Mouse (Mus musculus) cortical plate, adult 2 months (tissue): ENCODE data around the gene Parp12.

Experiments
- CTCF ChIP-seq: fragments of 200-500 bp; IDR thresholded peaks from 2 replicates; pipeline ENCODE4 v1.5.1; 2011; ENCODE audit warnings: mild to moderate bottlenecking, control low read depth, low read length; ENCODE audit not compliant: insufficient read depth; ENCODE audit errors: extremely low read depth
- POLR2A ChIP-seq: fragments of 200-500 bp; IDR thresholded peaks from 2 replicates; pipeline ENCODE4 v1.6.1; 2011; ENCODE audit warnings: mild to moderate bottlenecking, low read length, control low read depth; ENCODE audit not compliant: insufficient read depth; ENCODE audit errors: extremely low read depth

DNA sequence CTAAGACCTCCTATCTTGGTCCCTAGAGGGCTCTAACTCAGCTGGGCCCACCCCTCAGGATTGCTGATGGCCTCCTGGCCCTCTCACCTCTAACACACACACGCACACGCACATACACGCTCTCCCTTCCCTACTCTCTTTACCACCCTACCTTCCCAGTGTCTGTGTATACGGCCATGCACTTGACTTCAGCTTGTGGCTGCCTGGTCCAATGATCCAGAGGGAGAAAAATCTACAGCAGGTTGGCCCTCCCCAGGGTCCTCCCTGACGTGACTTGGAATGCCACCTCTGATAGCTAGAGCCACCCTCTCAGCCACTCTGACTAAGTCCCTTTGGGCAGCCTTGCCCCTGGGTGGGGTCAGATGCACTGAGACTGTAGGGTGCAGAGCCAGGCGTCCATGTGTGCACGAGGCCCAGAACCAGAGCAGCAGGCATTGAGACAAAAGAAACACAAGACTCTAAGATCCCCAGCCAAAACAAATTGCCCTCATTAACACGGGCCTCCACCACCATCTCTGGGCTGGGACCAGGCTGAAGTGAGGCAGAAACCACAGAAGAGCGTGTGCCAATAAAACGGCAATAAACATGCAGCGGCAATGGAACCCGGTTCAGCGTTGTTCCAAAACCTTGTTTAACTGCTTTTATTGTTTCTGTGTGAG, 63.8 kb downstream of the Parp12 start:
- TF ChIP-seq CTCF (no peak), POLR2A (no peak)
